Mouse (Mus musculus): Measurements from ENCODE around the gene Apba3. TPM values are rescaled to one million over a fixed set of nuclear protein-coding genes. Genes with fewer than 3 reads are reported as not detected.

Apba3 gene
- polyA plus RNA-seq, 1 experiment from 2014 or later, result 55.7 TPM

DNA sequence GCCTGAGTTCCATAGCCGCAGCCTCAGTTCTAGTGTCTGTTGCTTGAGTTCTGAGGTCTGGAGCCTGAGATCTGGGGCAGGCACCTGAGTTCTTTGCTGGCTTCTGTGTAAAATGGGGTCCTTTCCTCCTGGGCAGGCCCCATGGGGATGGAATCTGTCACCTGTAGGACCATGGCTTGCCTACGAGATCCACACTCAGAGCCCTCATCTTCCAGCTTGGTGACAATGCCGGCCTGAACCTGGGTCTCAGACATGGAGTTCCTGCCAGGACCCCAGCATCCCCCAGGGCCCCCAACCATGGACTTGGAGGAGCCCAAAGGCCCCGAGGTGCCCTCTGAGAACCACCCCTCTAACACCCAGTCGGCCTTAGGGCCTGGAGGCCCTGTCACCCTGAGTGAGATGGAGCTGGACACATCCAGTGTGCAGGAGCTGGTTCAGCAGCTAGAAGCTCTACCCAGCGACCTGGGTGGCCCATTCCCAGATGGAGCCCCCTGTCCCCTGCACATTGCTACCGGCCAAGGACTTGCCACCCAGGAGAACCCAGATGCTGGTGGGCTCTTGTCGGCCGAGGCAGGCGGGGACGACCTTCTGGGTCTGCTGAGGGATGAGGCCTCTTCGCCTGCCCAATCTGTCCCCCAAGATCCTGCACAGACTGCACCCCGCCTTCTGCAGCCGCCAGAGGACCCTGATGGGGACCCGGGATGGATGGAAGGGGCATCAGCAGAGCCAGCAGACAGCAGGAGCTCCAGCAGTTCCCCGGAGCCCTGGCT, 2.1 kb downstream of the Apba3 start:
- DNase-seq (ENCODE audit: low spot score) (no peak), ATAC-seq (replicated peaks; ENCODE audit: low FRiP score, low read depth) (no peak)
- Histone ChIP-seq H3K27ac (no peak overlapping the region), H3K9ac (ENCODE audit: low read depth, low read length) (peak overlapping the region; percentile 72), H3K4me1 (replicated peaks; ENCODE audit: insufficient read depth, low read length) (peaks cover 6% of the 10 kb centered on the region), H3K4me2 (ENCODE audit: low read length) (peak overlapping the region; percentile 65), H3K4me3 (replicated peaks; ENCODE audit: low read depth, low read length) (peak overlapping the region; percentile 67), H3K36me3 (ENCODE audit: insufficient read depth, low read length) (peaks cover 45% of the 10 kb centered on the region), H3K27me3 (ENCODE audit: insufficient read depth, low read length) (no peaks in the 10 kb centered on the region), H3K9me3 (replicated peaks; ENCODE audit: low read length) (no peaks in the 10 kb centered on the region)
- WGBS, result 77% methylated on average over 16 of the region's 16 CpGs
- no peak for TF ChIP-seq CTCF (IDR thresholded peaks at IDR 0.05; ENCODE audit: low read depth)

GRCm38 (mm10) chr10:81272356-81272755, 5.6 kb downstream of the Apba3 start:
- Histone ChIP-seq H3K9me3 (replicated peaks; ENCODE audit: low read length) (no peaks in the 10 kb centered on the region), H3K4me3 (replicated peaks; ENCODE audit: low read depth, low read length) (no peak overlapping the region), H3K27me3 (ENCODE audit: insufficient read depth, low read length) (no peaks in the 10 kb centered on the region), H3K27ac (no peak overlapping the region), H3K4me1 (replicated peaks; ENCODE audit: insufficient read depth, low read length) (peaks cover 6% of the 10 kb centered on the region), H3K4me2 (ENCODE audit: low read length) (no peak overlapping the region), H3K36me3 (ENCODE audit: insufficient read depth, low read length) (peaks cover 39% of the 10 kb centered on the region), H3K9ac (ENCODE audit: low read depth, low read length) (no peak overlapping the region)
- ATAC-seq (replicated peaks; ENCODE audit: low FRiP score, low read depth) (no peak), DNase-seq (ENCODE audit: low spot score) (no peak)
- 94% methylated on average over 21 of the region's 21 CpGs for WGBS
- TF ChIP-seq CTCF (IDR thresholded peaks at IDR 0.05; ENCODE audit: low read depth), result no peak

- ATAC-seq (replicated peaks; ENCODE audit: low FRiP score, low read depth) (no peak), DNase-seq (ENCODE audit: low spot score) (no peak)
- H3K4me1 ChIP-seq (replicated peaks; ENCODE audit: insufficient read depth, low read length), result peaks cover 3% of the 10 kb centered on the region
- H3K9me3 ChIP-seq (replicated peaks; ENCODE audit: low read length), result no peaks in the 10 kb centered on the region
- H3K4me2 ChIP-seq (ENCODE audit: low read length), result no peak overlapping the region
- H3K4me3 ChIP-seq (replicated peaks; ENCODE audit: low read depth, low read length), result no peak overlapping the region
- no peaks in the 10 kb centered on the region for H3K27me3 ChIP-seq (ENCODE audit: insufficient read depth, low read length)
- 95% methylated on average over 19 of the region's 19 CpGs for WGBS
- H3K9ac ChIP-seq (ENCODE audit: low read depth, low read length), result no peak overlapping the region
- TF ChIP-seq CTCF (IDR thresholded peaks at IDR 0.05; ENCODE audit: low read depth), result no peak
- peaks cover 41% of the 10 kb centered on the region for H3K36me3 ChIP-seq (ENCODE audit: insufficient read depth, low read length)
- H3K27ac ChIP-seq, result no peak overlapping the region
Measured at GRCm38 (mm10) chr10:81273842-81274241, 7.1 kb downstream of the Apba3 start.

DNA sequence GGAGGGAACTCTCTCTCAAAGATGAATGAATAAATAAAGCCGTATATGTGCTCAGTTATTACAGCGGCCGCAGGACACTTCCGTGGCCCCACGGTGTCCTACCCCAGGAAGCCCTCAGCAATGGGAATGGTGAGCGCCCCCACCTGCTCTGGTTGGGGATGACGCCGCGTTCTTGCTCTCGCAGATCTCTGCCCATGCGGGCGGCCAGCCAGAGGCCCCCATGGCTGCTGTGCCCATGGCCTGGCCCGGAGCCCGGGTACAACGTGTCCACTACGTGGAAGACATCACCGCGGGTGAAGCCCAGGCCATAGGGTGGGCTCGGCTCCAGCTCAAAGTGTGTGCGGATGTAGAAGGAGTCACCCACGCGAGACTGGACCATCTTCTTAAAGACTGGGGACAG, 10.9 kb downstream of the Apba3 start:
- H3K9ac ChIP-seq (ENCODE audit: low read depth, low read length), result no peak overlapping the region
- DNase-seq (ENCODE audit: low spot score) (no peak), ATAC-seq (replicated peaks; ENCODE audit: low FRiP score, low read depth) (no peak)
- TF ChIP-seq CTCF (IDR thresholded peaks at IDR 0.05; ENCODE audit: low read depth), result no peak
- no peaks in the 10 kb centered on the region for H3K9me3 ChIP-seq (replicated peaks; ENCODE audit: low read length)
- H3K36me3 ChIP-seq (ENCODE audit: insufficient read depth, low read length), result peaks cover 22% of the 10 kb centered on the region
- H3K4me1 ChIP-seq (replicated peaks; ENCODE audit: insufficient read depth, low read length), result no peaks in the 10 kb centered on the region
- no peak overlapping the region for H3K4me3 ChIP-seq (replicated peaks; ENCODE audit: low read depth, low read length)
- no peaks in the 10 kb centered on the region for H3K27me3 ChIP-seq (ENCODE audit: insufficient read depth, low read length)
- 83% methylated on average over 22 of the region's 22 CpGs for WGBS
- no peak overlapping the region for H3K27ac ChIP-seq
- no peak overlapping the region for H3K4me2 ChIP-seq (ENCODE audit: low read length)

DNA sequence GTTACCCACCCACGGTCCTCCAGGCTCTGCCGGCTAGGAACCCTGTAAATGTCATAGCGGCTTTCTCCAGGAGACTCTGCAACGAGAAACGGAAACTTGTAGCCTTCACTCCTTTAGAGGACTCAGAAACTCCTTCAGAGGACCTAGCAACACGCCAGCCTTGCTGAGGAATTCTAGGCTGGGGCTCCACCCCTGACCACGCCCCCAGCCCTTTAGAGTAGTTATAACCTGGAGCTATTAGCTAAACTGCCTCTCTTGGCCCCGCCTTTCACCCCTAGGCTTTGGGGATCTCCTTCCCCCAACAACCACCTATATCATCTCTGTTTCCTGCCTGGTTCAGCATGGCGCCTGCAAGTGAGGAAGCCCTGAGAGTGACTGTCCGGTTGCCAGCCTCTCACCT, 12.7 kb downstream of the Apba3 start:
- WGBS, result 27% methylated on average over 10 of the region's 10 CpGs
- H3K4me2 ChIP-seq (ENCODE audit: low read length), result no peak overlapping the region
- TF ChIP-seq CTCF (IDR thresholded peaks at IDR 0.05; ENCODE audit: low read depth), result no peak
- DNase-seq (ENCODE audit: low spot score) (peak; percentile 63), ATAC-seq (replicated peaks; ENCODE audit: low FRiP score, low read depth) (no peak)
- H3K36me3 ChIP-seq (ENCODE audit: insufficient read depth, low read length), result 0 out of 2 replicates have a peak, but pooled peaks cover 8% of the 10 kb centered on the region
- no peak overlapping the region for H3K9ac ChIP-seq (ENCODE audit: low read depth, low read length)
- H3K4me1 ChIP-seq (replicated peaks; ENCODE audit: insufficient read depth, low read length), result no peaks in the 10 kb centered on the region
- no peaks in the 10 kb centered on the region for H3K9me3 ChIP-seq (replicated peaks; ENCODE audit: low read length)
- no peaks in the 10 kb centered on the region for H3K27me3 ChIP-seq (ENCODE audit: insufficient read depth, low read length)
- H3K27ac ChIP-seq, result no peak overlapping the region
- no peak overlapping the region for H3K4me3 ChIP-seq (replicated peaks; ENCODE audit: low read depth, low read length)

DNA sequence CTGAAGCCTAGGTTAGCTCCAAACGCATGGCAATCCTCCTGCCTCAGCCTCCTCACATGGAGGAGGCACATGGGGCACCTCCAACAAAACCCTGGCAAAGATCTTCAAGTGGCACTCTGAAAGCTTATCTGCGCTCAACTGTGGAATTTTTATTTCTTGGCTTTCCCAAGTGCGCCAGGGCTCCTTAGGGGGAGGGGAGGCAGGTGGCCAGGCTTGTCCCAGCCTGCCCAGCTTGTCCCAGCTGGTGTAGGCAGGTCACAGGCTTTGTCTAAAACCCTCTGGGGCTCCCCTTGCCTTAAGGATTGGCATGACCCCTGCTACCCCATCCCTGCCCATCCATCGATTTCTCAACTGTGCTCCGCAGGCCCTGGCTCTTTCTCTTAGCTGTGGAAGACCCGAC, 17.4 kb downstream of the Apba3 start:
- Histone ChIP-seq H3K27me3 (ENCODE audit: insufficient read depth, low read length) (0 out of 2 replicates have a peak, but pooled peaks cover 2% of the 10 kb centered on the region), H3K4me1 (replicated peaks; ENCODE audit: insufficient read depth, low read length) (peaks cover 5% of the 10 kb centered on the region; the same call in 1 of the 2 replicates), H3K9me3 (replicated peaks; ENCODE audit: low read length) (no peaks in the 10 kb centered on the region), H3K4me3 (replicated peaks; ENCODE audit: low read depth, low read length) (no peak overlapping the region), H3K27ac (peak overlapping the region; percentile 63), H3K4me2 (ENCODE audit: low read length) (peak overlapping the region; percentile 73), H3K9ac (ENCODE audit: low read depth, low read length) (no peak overlapping the region), H3K36me3 (ENCODE audit: insufficient read depth, low read length) (no peaks in the 10 kb centered on the region)
- DNase-seq (ENCODE audit: low spot score) (no peak), ATAC-seq (replicated peaks; ENCODE audit: low FRiP score, low read depth) (no peak)
- TF ChIP-seq CTCF (IDR thresholded peaks at IDR 0.05; ENCODE audit: low read depth), result no peak
- 44% methylated on average over 6 of the region's 6 CpGs for WGBS
